Mouse (Mus musculus) urinary bladder, postnatal 25 days (tissue): Measurements from ENCODE around the gene Otx1.

Experiments used
- DNase-seq: peaks from one replicate; pipeline ENCODE4 v3.0.0; 2022; ENCODE audit warnings: low spot score

The Otx1 gene

DNA sequence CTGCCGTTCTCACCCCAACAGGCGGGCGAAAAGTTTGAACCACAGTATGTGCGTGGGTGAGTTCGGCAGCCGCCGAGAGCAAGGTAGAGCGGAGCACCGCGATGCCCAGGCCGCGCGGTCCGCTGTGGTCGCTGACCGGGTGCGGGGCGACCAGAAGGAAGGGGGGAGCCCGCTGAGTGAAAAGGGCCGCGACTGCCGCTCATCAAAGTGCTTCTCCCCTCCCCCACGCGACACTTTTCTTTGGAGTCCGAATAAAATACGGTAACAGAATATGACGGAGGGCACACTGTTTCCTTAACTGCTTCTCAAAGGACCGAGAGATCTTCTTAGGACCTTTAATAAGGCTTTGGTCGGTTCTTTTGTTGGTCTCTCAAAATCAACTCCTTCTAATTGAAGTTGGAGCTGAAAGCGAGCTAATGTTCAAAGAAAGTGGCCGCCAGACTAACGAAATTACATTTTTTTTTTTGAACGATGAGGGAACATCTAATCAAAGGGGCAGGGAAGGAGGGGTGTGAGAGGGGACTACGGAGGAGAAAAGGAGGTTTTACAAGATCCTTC is at the start of gene Otx1:
Otx1 (minus strand) TSS at position 115 of the 558 bp plus-strand sequence.
- DNase-seq: peak; percentile 16

DNA sequence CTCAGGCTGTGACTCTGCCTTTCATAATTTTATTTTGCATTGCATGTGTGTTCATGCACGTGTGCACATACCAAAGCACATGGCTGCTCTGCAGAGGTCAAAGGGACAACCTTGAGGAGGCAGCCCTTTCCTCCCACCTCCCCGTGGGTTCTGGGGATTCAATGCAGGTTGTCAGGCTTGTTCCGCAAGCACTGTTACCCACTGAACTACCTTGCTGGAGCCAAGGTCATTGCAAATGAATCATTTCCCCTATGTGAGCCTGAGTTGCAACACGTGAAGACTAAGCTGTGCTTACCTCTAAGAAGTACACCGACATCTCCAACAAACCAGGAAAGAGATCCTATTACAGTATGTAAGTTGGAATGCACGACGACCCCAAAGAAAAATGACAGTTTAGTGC is 48.2 kb upstream of the Otx1 start:
- DNase-seq: peak; percentile 19

DNA sequence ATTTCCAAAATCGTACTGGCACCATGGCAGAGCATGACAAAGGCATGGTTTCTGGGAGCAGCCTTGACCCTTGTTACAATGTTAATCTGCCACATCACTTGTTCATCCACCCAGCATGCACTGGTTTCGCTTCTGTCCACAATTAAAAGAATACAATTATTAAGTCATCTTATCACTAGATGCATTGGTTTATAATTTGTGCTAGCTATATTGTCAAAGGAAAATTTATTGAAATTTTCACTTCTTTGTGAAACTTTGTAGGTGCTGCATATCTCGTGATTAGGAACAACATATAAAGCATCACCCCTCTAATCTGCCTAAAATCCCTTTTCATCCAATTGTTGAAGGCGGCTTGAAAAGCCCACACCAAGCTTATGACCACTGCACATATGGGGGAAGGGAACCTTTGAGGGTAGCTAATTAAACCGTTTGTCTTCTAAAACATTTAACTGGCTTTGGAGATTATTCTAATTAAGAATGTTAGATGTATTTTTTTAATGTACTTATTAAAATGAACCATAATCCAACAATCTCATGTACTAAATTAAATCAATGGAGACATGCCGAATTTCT is 37.2 kb upstream of the Otx1 start:
- no peak for DNase-seq

DNA sequence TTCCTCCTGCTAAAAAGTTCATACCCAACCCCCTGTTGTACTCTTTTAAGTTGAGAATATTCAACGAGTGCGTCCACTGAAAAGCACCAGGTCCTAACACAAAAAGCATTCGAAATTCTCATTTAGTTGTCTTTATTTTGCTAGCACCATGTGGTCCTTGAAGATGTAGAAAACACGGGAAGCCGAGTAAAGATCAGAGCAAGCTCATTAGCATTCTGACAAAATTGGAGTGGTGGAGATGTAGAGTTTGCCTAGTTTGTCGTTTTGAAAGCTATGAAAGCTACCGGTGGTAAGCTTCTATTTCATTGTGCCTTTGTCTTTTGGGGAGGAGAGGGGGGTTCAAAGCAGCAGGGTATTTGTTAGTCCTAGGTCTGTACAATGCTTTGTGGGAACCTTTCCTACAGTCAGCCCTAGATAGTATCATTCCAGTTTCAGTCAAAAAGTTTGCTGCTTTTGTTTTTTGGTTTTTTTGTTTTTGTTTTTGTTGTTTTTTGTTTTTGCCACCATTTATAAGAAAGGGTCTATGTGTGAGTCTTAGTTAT is 31.9 kb upstream of the Otx1 start:
- DNase-seq: no peak

DNA sequence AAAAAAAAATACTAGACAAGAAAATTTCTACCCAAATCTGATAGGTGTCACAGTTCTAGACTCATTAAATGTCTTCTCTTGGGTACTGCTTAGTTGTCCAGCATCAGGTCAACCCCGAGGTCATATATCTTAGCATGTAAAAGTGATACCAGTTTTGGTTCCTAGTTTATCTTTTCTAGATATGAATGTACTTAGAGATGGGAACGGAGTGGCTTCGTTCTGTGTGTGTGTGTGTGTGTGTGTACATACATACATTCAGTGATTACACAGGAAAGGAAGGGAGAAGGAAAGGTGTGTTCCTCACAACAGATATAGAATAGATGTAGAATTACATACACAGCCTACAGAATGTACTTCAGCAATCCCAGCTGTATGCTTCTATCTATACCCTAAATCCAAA is 30.9 kb upstream of the Otx1 start:
- DNase-seq: no peak

DNA sequence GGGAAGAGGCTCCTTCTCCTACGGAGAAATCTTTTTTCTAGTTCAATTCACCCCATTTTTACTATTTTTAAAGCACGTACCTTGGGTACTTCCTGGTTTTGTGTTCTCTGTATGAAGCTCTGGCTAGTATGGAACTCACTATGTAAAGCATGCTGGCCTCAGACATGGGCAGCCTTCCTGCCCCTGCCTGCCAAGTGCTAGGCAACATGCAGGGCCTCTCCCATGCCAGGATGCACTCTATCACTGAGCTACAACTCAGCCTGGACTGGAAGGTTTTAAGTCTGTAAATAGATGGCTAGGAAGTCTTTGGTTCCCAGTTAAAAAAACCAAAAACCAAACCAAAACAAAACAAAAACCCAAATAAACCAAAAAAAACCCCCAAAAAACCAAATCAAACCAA is 17.9 kb upstream of the Otx1 start:
- no peak for DNase-seq

DNA sequence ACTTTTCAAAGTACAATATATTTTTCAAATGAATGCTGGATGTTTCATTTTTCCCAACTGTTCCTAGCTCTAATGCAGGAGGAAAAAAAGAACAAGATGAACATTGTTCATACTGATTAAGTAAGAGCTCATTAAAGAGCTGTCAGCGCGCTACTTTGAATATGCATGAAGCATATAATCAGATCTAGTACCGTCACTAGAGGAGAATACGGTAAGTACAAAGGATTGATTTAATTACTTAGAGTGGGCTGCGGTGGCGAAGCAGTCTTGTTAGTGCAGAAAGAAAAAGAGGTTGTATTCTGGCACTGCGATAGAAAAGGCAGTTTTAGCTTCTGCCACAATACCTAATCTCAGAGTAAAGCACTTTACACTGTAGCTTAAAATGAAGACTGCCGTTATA is 14.7 kb upstream of the Otx1 start:
- DNase-seq: no peak

DNA sequence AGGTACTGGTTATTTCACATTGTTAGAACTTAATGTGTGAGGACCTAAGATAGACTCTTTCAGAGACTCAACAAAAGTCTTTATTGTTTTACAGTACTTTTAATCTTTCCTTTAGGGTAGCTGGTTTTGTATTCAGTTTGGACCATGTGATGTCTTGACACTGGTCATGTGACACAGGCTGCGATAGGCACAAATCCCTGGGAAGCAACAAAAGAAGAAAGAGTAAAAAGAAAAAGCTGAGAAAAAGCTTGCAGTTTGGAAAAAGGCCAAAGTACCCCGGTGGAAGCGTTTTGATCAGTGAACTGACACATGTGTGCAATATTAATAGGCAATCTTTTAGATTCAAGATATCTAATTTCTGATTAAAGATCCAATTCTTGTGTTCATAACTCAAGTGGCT is 13.6 kb upstream of the Otx1 start:
- DNase-seq: no peak

DNA sequence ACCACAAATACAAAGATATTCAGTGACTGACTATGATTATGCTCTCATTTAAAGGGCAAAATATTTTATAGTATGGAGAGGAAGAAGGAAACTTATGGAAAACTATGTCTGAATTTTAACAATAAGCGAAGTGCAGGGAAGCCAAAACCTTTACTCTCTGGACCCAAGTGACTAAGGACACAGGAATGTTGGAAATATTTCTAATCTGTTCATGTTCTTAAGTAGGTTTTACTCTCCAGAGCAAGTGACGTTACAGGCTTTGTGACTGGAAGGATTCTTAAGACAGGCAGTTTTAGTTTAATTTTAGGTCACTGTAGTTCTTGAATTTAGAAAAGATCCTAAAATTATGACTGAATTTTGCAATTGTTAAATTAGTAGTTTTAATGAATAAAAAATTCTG is 6.1 kb upstream of the Otx1 start:
- no peak for DNase-seq

DNA sequence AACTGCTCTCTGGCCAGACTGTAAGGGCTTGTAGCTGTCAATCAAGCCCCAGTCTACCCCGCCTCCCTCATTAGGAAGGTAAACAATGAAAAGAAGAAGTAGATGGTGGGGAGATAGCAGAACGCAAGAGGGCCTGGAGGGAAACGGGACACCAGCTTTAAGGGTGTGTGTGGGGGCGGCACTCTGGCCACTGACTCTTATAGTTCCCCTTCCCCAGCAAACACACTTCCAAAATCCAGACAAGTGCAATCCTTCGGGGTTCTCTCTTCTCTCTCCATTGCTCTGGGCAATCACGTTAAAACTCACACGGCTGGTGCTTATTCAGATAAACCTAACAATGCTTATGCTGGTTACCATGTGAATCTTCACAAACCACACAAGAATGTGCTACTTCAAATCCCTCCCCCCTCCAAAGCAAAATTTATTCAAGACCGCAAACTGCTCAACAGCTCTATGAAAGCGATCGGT is 5.5 kb upstream of the Otx1 start:
- no peak for DNase-seq

DNA sequence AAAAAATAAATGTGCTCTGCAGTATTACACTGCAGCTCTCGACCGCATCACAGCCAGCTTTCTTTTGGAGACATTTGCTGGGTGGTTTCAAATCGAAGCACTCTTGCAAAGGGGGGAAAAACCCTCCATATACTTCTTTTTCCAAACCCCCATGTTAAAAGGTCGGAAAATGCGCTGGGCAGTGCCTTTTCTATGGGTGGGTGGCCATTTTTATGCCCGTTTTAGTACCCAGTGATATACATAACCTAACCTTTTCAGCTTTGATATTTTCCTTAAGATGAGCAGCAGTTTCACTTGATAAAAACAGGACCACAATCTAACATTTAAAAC is 5.0 kb upstream of the Otx1 start:
- DNase-seq: no peak

DNA sequence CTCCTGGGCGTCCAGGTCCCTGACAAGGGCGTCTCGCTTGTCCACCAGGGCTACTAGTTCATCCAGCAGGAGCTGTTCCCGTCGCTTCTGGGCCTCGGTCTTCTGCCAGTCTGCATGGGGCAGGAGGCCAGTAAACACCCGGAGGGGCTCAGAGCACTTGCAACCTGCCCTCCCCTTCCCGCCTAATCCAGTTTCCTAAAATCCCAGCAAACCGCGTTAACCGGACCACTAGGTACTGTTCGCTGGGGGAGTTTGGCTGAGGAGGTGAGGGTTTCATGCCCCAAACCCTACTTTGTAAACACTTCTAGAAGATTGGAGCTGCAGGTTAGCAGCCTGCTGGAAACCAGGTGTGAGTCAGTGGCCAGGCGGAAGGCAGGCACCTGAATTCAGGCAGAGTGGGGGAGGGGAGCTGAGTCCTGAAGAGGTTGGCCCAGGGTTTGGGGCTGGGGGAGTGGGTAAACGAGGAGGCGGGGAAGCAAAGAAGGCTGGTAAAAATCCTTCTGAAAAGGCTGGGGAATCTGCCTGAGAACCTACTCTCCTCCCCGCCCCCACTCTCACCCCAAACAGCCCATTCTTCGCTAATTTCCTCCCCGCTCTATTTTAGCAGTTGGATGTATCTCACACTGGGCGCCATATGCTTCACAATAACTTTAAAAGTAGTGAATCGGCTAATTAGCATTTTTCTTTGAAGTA is 4.5 kb upstream of the Otx1 start:
- no peak for DNase-seq

DNA sequence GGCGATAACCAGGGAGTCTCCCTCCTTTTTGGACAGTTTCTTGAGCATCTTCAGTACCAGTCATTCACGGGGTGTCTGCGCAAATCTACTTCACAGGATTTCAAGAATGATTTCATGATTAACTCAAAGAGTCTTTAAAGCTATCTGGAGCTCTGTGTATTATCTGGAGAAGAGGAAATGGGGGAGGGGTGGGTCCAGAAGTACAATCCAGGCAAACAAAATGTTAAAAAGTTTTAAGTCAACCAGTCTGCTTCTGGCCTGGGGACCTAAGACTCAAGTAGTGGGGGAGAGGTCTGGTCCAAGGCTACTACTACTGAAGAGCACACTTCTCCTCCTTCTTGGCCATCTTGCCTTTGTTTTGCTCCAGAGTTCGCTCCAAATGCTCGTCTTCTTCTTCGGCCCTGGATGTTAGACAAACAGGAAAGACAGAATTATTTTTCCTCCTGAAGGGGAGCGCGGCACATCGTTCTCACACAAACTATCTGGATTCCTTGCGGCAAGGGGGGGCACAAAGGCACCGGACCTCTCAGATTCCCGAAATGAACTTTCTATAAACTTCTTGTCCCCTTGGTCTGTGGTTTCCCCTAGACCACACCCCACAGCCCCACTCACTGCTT is 3.9 kb upstream of the Otx1 start:
- DNase-seq: no peak

DNA sequence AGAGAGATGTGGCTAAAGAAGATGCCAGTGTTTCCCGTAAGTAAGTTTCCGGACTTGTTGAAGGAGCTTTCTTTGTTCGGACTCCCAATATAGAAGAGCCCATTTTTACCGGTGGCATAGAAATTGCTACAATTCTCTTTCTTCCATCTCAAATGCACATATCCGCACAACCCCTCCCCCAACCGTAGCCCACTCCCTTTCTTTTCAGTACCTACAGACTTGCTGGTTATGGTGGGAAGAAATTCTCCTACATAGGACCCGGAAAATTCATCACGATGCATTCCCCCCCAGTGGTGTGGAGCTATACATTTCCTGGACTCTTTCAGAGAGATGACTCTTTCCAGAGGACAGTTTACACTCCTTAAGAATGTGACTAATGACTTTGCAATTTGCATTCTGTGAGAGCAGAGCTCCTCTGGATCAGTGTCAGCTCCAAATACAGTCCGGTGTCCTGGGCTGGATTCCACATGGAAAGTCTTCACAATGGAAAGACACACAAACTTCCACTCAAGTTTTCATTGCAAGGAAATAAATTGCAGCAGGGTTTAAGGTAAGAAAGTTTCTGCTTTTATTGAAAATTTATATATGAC is 2.7 kb upstream of the Otx1 start:
- DNase-seq: no peak

DNA sequence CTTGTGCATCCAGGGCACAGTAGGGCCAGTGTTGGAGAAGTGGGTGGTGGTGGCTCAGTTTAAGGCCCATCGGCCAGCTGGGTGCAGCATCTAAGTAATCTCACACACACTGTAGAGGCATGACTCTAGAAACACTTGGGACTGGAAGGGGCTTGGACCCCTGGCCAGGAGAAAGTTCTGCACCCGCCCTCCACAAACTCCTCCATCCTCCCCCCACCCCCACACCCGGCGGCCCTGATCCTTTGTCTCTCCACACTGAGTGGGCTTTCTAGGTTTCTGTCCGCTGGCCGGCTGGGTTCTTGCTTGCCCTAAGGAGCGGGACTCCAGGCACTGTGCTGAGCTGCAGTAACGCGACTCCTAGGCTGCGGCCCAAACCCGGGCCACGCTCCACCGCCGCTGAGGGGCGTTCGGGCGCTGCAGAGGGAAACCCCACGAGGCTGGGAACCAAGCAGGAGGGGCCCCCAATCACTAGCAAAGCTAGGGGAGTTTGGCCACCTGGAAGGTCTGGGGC is 1.7 kb upstream of the Otx1 start:
- DNase-seq: no peak

DNA sequence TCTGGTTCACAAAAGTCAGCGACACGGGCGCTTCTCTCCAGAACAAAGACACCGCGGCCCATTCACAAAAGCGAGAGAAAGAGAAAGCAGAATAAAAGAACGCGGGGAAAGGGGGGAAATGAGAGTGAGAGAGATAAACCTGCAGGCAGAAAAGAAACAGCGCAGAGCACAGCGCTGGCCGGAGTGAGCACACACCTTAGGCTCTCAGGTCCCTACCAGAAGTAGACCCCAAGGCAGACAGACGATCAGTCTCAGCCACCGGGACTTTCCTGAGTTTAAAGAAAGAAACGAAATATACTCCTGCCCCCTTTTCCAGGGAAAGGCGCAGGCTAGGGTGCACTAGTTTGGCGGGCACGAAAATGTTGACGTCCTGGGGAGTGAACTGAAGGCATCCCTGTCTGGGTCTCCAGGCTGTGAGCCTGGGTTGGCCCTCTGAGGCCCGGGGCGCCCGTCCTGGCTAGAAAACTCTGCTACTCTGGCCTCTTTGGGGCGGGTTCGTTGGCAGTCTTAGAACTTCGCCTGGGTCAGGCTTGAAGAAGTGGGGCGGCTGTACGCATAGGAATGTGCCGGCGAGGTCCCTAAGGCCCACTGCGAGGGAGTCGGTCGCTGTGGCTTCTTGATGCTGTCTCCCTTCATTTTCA is 764 bp upstream of the Otx1 start:
- DNase-seq: peak; percentile 12

DNA sequence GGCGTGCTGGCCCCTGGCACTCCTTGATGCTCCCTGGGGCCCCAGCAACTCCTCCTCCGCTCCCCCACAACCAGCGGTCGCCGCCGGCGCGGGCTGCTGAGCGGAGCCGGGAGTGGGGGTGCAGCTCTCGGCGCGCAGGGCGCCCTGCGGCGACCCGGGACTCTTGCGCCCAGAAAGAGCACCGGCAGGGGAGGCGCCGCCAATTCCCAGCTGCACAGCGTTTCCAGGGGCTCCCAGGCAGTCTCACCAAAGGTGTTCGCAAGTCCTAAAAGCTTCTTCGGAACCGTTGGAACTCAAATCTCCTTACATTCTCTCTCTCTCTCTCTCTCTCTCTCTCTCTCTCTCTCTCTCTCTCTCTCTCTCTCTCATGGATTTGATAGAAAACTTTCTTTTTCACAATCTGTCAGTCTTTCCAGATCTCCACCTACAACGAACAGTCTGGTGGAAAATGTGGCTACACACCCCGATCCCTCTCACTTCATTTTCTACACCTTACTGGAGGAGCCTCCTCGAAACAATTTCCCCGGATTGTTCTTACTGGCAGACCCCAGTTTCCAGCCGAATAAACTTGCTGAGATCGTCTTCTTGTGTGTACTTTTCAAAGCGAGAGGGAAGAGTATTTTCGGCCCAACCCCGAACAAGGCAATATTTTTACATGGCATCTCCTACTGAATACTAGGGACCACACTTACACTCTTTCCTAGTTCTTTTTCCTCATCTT is 475 bp downstream of the Otx1 start:
- DNase-seq: no peak

DNA sequence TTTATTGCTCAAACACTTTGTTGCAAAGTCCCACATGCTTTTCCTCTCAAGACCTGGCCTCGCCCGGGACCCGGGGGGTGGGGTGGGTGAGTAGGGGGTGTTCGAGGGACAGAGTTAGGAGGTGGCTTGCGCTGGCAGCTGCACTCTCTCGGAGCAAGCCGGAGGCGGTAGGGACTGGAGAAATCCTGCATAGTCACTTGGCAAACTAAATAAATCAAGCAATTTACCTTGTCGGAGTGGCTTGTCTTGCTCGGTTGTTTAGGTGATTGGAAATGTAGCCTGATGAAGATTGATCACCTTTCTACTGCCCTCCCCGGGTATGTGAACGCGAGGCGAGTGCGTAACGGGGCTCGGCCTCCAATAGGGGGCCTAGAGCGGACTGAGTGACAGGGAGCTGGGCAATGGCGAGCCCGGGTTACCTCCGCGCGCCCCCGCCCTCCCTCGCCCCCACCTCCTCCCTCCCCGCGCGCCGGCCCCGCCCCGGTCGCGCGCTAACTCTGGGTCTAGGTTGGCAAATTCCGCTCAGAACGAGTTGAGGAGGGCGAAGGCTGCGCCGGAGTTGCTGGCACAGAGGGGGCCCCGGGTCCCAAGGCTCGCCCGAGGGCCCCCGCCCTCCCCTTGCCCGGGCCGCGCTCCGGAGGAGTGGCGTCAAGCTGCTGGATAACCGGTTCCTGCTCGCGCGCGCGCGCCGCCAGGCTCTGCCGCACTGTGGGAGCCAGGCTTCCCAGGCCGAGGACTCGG is 1.2 kb downstream of the Otx1 start:
- DNase-seq: peak; percentile 49

DNA sequence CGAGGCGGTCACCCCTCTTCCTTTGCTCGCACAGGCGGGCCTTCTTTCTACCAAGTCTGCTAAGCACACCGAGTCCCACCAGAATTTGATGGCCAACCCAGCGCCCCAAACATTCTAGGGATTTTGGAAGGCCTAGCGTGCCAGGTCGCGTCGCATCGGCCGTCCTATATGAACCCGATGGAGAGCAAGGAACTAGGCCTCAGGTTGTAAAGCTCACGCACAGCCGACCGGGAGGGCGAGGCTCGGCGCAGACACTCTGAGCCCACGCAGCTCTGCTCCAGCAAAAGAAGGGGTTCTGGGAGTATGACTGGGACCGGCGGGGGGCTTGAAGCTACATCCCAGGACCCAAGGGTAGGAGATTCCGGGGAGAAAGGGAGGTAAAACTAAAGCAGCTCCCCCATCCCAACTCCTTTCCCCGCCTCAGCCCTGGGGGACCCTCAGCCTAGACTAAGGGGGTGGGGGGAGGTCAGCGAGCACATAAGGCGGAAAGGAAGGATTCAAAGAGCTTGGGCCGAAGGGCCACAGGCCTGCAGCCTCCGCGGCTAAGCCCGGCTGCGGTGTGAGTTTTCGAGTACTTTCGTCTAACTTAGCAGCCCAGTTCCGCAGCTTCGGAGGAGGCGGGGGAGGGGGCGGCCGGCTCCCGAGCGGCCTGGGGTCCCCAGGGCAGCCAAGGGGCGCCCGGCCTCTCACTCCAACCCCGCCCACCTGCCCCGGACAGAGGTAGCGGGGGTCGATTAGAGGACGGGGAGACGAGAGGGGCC is 2.2 kb downstream of the Otx1 start:
- peak; percentile 3 for DNase-seq
